Mouse (Mus musculus) stomach, embryonic 14.5 days (tissue): ENCODE data around the gene Ddah1. TPM values are rescaled to one million over a fixed set of nuclear protein-coding genes. Genes with fewer than 3 reads are reported as not detected.
A peak's percentile ranks its signal among the peaks of the same experiment; 100 is the strongest.

Experiments
- ATAC-seq: fragments of 200-750 bp; cut with Nextera tagmentation; 2 replicates; pipeline ENCODE4 v1.8.0; 2017; ENCODE audit warnings: low read depth, moderate TSS enrichment; ENCODE audit not compliant: insufficient number of reproducible peaks, insufficient read depth, low FRiP score
- H3K27ac ChIP-seq: fragments of 300-500 bp; sonication (generic); 2 replicates; pipeline ENCODE4 v1.5.1; 2014; ENCODE audit warnings: mild to moderate bottlenecking, low read length, moderate library complexity, mixed read lengths
- H3K27me3 ChIP-seq: fragments of 300-500 bp; sonication (generic); 2 replicates; pipeline ENCODE4 v1.6.1; 2014; ENCODE audit warnings: low read length, control low read depth, mixed read lengths; ENCODE audit not compliant: control insufficient read depth, insufficient read depth
- H3K36me3 ChIP-seq: fragments of 300-500 bp; sonication (generic); 2 replicates; pipeline ENCODE4 v1.6.1; 2014; ENCODE audit warnings: mild to moderate bottlenecking, control low read depth, low read length, moderate library complexity, mixed read lengths; ENCODE audit not compliant: control insufficient read depth, insufficient read depth
- H3K4me1 ChIP-seq: fragments of 300-500 bp; sonication (generic); 2 replicates; pipeline ENCODE4 v1.6.1; 2014; ENCODE audit warnings: low read length, control low read depth, mixed read lengths; ENCODE audit not compliant: control insufficient read depth, insufficient read depth
- H3K4me2 ChIP-seq: fragments of 300-500 bp; sonication (generic); replicated peaks from 2 replicates; pipeline ENCODE4 v1.6.1; 2014; ENCODE audit warnings: low read depth, low read length, control low read depth
- H3K4me3 ChIP-seq: fragments of 300-500 bp; sonication (generic); 2 replicates; pipeline ENCODE4 v1.5.1; 2014; ENCODE audit warnings: low read depth, low read length, control low read depth
- H3K9ac ChIP-seq: fragments of 300-500 bp; sonication (generic); replicated peaks from 2 replicates; pipeline ENCODE4 v1.6.1; 2014; ENCODE audit warnings: low read depth, mild to moderate bottlenecking, control low read depth, low read length, moderate library complexity, mixed read lengths
- H3K9me3 ChIP-seq: fragments of 300-500 bp; sonication (generic); 2 replicates; pipeline ENCODE4 v1.6.1; 2016; ENCODE audit warnings: low read depth, low read length, control low read depth; ENCODE audit not compliant: control insufficient read depth
- WGBS: fragments of 180-500 bp; shearing (Covaris S2); extraction: QIAGEN DNeasy Blood & Tissue Kit; methylation state at CpG from one replicate; pipeline ENCODE4 v1.1.7; 2014; 5-methylcytosine and 5-hydroxymethylcytosine counted together
- polyA plus RNA-seq: library from polyadenylated mRNA; unstranded; fragments of >200 nt; fragmentation: Nextera tagmentation; extraction: Ambion mirVana; gene quantifications from 2 replicates; pipeline ENCODE4 v1.2.1, GENCODE M21; 2014

Gene Ddah1
- polyA plus RNA-seq, 1 experiment from 2014 or later = 24.0 TPM

DNA sequence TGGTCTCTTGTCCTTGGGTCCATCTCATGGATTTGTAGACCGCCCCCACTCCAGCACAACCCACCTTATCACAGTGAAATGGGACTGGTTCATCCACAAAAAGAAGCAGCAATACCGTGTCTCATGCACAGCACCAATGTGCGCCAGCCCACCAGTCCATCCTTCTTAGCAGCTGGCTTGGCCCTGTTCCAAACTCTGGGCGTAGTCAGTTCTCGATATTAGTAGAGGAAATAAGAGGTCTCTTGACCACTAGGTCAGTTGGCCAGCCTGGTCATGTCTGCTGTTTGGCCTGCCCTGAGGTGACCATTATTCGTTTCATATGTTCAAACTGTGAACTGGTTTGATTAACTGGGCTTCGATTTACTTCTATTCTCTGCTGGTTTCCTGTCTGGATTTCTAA, 15.9 kb downstream of the Ddah1 start:
- no peak overlapping the region for H3K9ac ChIP-seq
- H3K4me3 ChIP-seq = no peak overlapping the region
- no peak overlapping the region for H3K4me2 ChIP-seq
- H3K4me1 ChIP-seq = 0 out of 2 replicates have a peak, but pooled peaks cover 4% of the 10 kb centered on the region
- H3K36me3 ChIP-seq = no peaks in the 10 kb centered on the region
- no peak overlapping the region for H3K27ac ChIP-seq
- H3K27me3 ChIP-seq = no peaks in the 10 kb centered on the region
- ATAC-seq = no peak
- H3K9me3 ChIP-seq = no peaks in the 10 kb centered on the region
- 83% methylated on average over 7 of the region's 7 CpGs for WGBS

GRCm38 (mm10) chr3:145775236-145775635, 16.8 kb downstream of the Ddah1 start:
- WGBS = 44% methylated on average over 5 of the region's 5 CpGs
- no peak overlapping the region for H3K4me3 ChIP-seq
- H3K4me2 ChIP-seq = no peak overlapping the region
- H3K9ac ChIP-seq = no peak overlapping the region
- H3K27me3 ChIP-seq = no peaks in the 10 kb centered on the region
- no peaks in the 10 kb centered on the region for H3K36me3 ChIP-seq
- no peak for ATAC-seq
- H3K9me3 ChIP-seq = no peaks in the 10 kb centered on the region
- 0 out of 2 replicates have a peak, but pooled peaks cover 4% of the 10 kb centered on the region for H3K4me1 ChIP-seq
- H3K27ac ChIP-seq = no peak overlapping the region

DNA sequence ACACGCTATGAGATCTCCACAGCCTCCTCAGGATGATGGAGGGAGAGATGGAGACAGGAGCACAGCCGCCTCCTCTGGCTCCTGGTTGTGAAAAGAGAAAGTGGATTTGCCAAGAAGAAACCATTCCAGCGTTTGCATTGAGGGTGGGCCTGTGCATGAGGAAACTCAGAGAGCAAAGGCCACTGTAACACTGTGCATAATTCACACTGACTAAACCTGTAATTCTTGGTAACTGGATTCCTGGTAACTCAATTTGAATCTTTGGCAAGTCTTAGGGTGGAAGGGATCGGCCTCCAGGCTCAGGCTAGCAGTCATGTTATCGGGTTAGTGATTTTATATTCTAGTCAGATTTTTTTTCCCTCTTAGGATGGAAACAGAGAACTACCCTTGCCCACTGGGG, 17.4 kb downstream of the Ddah1 start:
- Histone ChIP-seq H3K4me3 (no peak overlapping the region), H3K36me3 (no peaks in the 10 kb centered on the region), H3K9me3 (no peaks in the 10 kb centered on the region), H3K27ac (no peak overlapping the region), H3K4me2 (no peak overlapping the region), H3K9ac (no peak overlapping the region), H3K27me3 (no peaks in the 10 kb centered on the region), H3K4me1 (0 out of 2 replicates have a peak, but pooled peaks cover 4% of the 10 kb centered on the region)
- WGBS = 76% methylated on average over 5 of the region's 5 CpGs
- no peak for ATAC-seq

- no peaks in the 10 kb centered on the region for H3K27me3 ChIP-seq
- no peaks in the 10 kb centered on the region for H3K9me3 ChIP-seq
- no peak overlapping the region for H3K4me3 ChIP-seq
- no peak overlapping the region for H3K9ac ChIP-seq
- no peak overlapping the region for H3K27ac ChIP-seq
- 89% methylated on average over 15 of the region's 15 CpGs for WGBS
- no peaks in the 10 kb centered on the region for H3K36me3 ChIP-seq
- 0 out of 2 replicates have a peak, but pooled peaks cover 4% of the 10 kb centered on the region for H3K4me1 ChIP-seq
- no peak for ATAC-seq
- no peak overlapping the region for H3K4me2 ChIP-seq
These were observed 18.5 kb downstream of the Ddah1 start for GRCm38 (mm10) chr3:145777006-145777405.

DNA sequence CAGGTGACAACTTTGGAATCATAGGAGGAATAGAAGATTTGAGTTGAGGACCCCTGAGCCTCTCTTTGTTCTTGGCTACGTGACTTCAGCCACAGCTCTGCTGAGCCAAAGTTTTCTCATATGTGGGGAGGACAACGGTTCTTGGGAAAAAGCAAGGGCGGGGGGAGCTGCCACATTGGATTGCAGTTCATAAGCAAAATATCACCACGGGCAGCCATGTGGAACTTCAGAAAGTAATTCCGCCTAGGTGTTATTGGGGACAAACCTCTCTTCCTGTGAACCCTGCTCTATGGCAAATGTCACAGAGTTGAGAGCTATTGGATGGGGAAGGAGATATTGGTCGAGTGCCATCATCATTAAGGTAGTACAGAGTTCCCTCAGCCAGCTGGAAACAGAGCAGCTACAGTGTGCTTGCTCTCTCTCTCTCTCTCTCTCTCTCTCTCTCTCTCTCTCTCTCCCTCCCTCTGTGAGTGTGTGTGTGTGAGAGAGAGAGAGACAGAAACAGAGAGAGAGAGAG, 20.0 kb downstream of the Ddah1 start:
- Histone ChIP-seq H3K4me2 (no peak overlapping the region), H3K27me3 (no peaks in the 10 kb centered on the region), H3K9me3 (no peaks in the 10 kb centered on the region), H3K36me3 (no peaks in the 10 kb centered on the region), H3K4me1 (0 out of 2 replicates have a peak, but pooled peaks cover 4% of the 10 kb centered on the region), H3K27ac (no peak overlapping the region), H3K9ac (no peak overlapping the region), H3K4me3 (no peak overlapping the region)
- ATAC-seq = no peak
- 80% methylated on average over 6 of the region's 6 CpGs for WGBS

- Histone ChIP-seq H3K4me2 (no peak overlapping the region), H3K9ac (no peak overlapping the region), H3K4me1 (0 out of 2 replicates have a peak, but pooled peaks cover 4% of the 10 kb centered on the region), H3K27me3 (no peaks in the 10 kb centered on the region), H3K36me3 (no peaks in the 10 kb centered on the region), H3K9me3 (no peaks in the 10 kb centered on the region), H3K27ac (peak overlapping the region; percentile 15; the same call in 1 of the 2 replicates), H3K4me3 (no peak overlapping the region)
- ATAC-seq = no peak
- 39% methylated on average over 5 of the region's 5 CpGs for WGBS
These were observed 21.0 kb downstream of the Ddah1 start for GRCm38 (mm10) chr3:145779279-145779973.

GRCm38 (mm10) chr3:145780784-145781442, 22.4 kb downstream of the Ddah1 start:
- WGBS = 66% methylated on average over 14 of the region's 14 CpGs
- H3K9ac ChIP-seq = no peak overlapping the region
- no peaks in the 10 kb centered on the region for H3K27me3 ChIP-seq
- no peak overlapping the region for H3K4me3 ChIP-seq
- H3K27ac ChIP-seq = no peak overlapping the region
- H3K4me1 ChIP-seq = 0 out of 2 replicates have a peak, but pooled peaks cover 4% of the 10 kb centered on the region
- peak; percentile 60 for ATAC-seq
- no peaks in the 10 kb centered on the region for H3K9me3 ChIP-seq
- H3K4me2 ChIP-seq = no peak overlapping the region
- H3K36me3 ChIP-seq = no peaks in the 10 kb centered on the region

- no peak overlapping the region for H3K27ac ChIP-seq
- H3K4me2 ChIP-seq = no peak overlapping the region
- H3K4me3 ChIP-seq = no peak overlapping the region
- no peak overlapping the region for H3K9ac ChIP-seq
- WGBS = 60% methylated on average over 7 of the region's 7 CpGs
- H3K9me3 ChIP-seq = no peaks in the 10 kb centered on the region
- no peak for ATAC-seq
- H3K36me3 ChIP-seq = no peaks in the 10 kb centered on the region
- no peaks in the 10 kb centered on the region for H3K27me3 ChIP-seq
- H3K4me1 ChIP-seq = no peaks in the 10 kb centered on the region
These were observed 26.8 kb downstream of the Ddah1 start for GRCm38 (mm10) chr3:145785244-145785643.
